Mouse (Mus musculus) lung, postnatal 0 days (tissue): Measurements from ENCODE around the gene Sparc.

Experiments used
- CTCF ChIP-seq: IDR thresholded peaks from 2 replicates; pipeline ENCODE4 v1.5.1; 2016; ENCODE audit warnings: antibody characterized with exemption, mild to moderate bottlenecking
- EP300 ChIP-seq: IDR thresholded peaks from 2 replicates; pipeline ENCODE4 v1.6.1; 2016; ENCODE audit warnings: antibody characterized with exemption, mild to moderate bottlenecking, control low read depth

DNA sequence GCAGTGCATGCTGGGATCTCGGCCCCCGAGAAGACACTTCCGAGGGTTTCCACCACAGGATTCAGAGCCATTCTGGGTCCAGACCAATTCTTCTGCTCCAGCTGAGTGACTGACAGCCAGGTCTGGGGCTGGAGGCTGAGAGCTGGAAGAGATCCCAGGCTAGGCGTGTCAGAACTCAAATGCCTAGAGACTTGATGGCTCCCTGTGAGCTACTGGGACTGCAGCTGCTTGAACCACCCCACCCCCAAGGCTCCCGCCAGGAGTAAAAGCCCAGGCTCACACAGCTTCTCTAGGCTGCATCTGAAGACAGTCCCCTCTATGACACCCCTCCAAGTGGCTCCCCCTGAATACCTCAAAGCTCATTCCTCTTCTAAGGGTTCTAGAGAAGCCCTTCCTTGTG lies 44.6 kb downstream of the Sparc start:
- no peak for TF ChIP-seq CTCF
- TF ChIP-seq EP300 = no peak
